Mouse (Mus musculus) intestine, postnatal 0 days (tissue): ENCODE data around the gene Uqcrh. TPM values are rescaled to one million over a fixed set of nuclear protein-coding genes. Genes with fewer than 3 reads are reported as not detected.
A peak's percentile ranks its signal among the peaks of the same experiment; 100 is the strongest.

Experiments
- ATAC-seq: fragments of 200-750 bp; cut with Nextera tagmentation; 2 replicates; pipeline ENCODE4 v1.8.0; 2017; ENCODE audit warnings: mild to moderate bottlenecking, moderate TSS enrichment, moderate library complexity
- H3K27ac ChIP-seq: fragments of 300-500 bp; sonication (generic); 2 replicates; pipeline ENCODE4 v1.5.1; 2014; ENCODE audit warnings: mild to moderate bottlenecking, low read depth, low read length, moderate library complexity
- H3K27me3 ChIP-seq: fragments of 300-500 bp; sonication (generic); replicated peaks from 2 replicates; pipeline ENCODE4 v1.6.1; 2014; ENCODE audit warnings: low read length, mixed read lengths; ENCODE audit not compliant: control insufficient read depth, insufficient read depth
- H3K36me3 ChIP-seq: fragments of 300-500 bp; sonication (generic); 2 replicates; pipeline ENCODE4 v1.6.1; 2014; ENCODE audit warnings: mild to moderate bottlenecking, moderate library complexity; ENCODE audit not compliant: control insufficient read depth, insufficient read depth
- H3K4me1 ChIP-seq: fragments of 300-500 bp; sonication (generic); replicated peaks from 2 replicates; pipeline ENCODE4 v1.6.1; 2014; ENCODE audit warnings: antibody characterized with exemption, low read length, mixed read lengths; ENCODE audit not compliant: control insufficient read depth, insufficient read depth
- H3K4me2 ChIP-seq: fragments of 300-500 bp; sonication (generic); replicated peaks from 2 replicates; pipeline ENCODE4 v1.6.1; 2014; ENCODE audit warnings: low read depth, mild to moderate bottlenecking, moderate library complexity
- H3K4me3 ChIP-seq: fragments of 300-500 bp; sonication (generic); 2 replicates; pipeline ENCODE4 v1.5.1; 2014; ENCODE audit warnings: low read depth, low read length
- H3K9ac ChIP-seq: fragments of 300-500 bp; sonication (generic); 2 replicates; pipeline ENCODE4 v1.6.1; 2014; ENCODE audit warnings: mild to moderate bottlenecking, low read depth, low read length
- H3K9me3 ChIP-seq: fragments of 300-500 bp; sonication (generic); 2 replicates; pipeline ENCODE4 v1.6.1; 2016; ENCODE audit warnings: mixed run types; ENCODE audit not compliant: control insufficient read depth
- CTCF ChIP-seq: sonication (generic); IDR thresholded peaks from 2 replicates; pipeline ENCODE4 v1.5.1; 2016; ENCODE audit warnings: low read depth, mild to moderate bottlenecking, control low read depth, antibody characterized with exemption, moderate library complexity
- WGBS: fragments of 180-500 bp; shearing (Covaris S2); extraction: QIAGEN DNeasy Blood & Tissue Kit; methylation state at CpG from one replicate; pipeline ENCODE4 v1.1.7; 2014; 5-methylcytosine and 5-hydroxymethylcytosine counted together
- polyA plus RNA-seq: library from polyadenylated mRNA; unstranded; fragments of >200 nt; fragmentation: Nextera tagmentation; extraction: Ambion mirVana; gene quantifications from 2 replicates; pipeline ENCODE4 v1.2.1, GENCODE M21; 2015

Gene Uqcrh
- polyA plus RNA-seq, 1 experiment from 2014 or later: 1,003 TPM

- peak overlapping the region; percentile 87 for H3K4me3 ChIP-seq
- peaks cover 13% of the 10 kb centered on the region for H3K36me3 ChIP-seq
- no peak for TF ChIP-seq CTCF
- peak overlapping the region; percentile 100 for H3K27ac ChIP-seq
- H3K9ac ChIP-seq: peak overlapping the region; percentile 93
- no peaks in the 10 kb centered on the region for H3K27me3 ChIP-seq
- peak overlapping the region; percentile 82 for H3K4me2 ChIP-seq
- 2% methylated on average over 37 of the region's 37 CpGs for WGBS
- peaks cover 4% of the 10 kb centered on the region for H3K4me1 ChIP-seq
- H3K9me3 ChIP-seq: no peaks in the 10 kb centered on the region
- peak; percentile 3; the same call in 1 of the 2 replicates for ATAC-seq
These were observed 1.7 kb upstream of the Uqcrh start for GRCm38 (mm10) chr4:116076369-116077231.

- Histone ChIP-seq H3K9me3 (no peaks in the 10 kb centered on the region), H3K9ac (peak overlapping the region; percentile 93), H3K36me3 (peaks cover 6% of the 10 kb centered on the region), H3K27ac (peak overlapping the region; percentile 100), H3K4me3 (peak overlapping the region; percentile 87), H3K27me3 (no peaks in the 10 kb centered on the region), H3K4me1 (peaks cover 4% of the 10 kb centered on the region), H3K4me2 (peak overlapping the region; percentile 82)
- under 1% methylated on average over 70 of the region's 77 CpGs for WGBS
- ATAC-seq: peak; percentile 66
- peak; percentile 57 for TF ChIP-seq CTCF
These were observed 929 bp upstream of the Uqcrh start for GRCm38 (mm10) chr4:116075631-116076368.

- WGBS: under 1% methylated on average over 8 of the region's 8 CpGs
- H3K4me3 ChIP-seq: peak overlapping the region; percentile 87
- peak overlapping the region; percentile 93 for H3K9ac ChIP-seq
- no peaks in the 10 kb centered on the region for H3K9me3 ChIP-seq
- no peak for ATAC-seq
- H3K27ac ChIP-seq: peak overlapping the region; percentile 86; the same call in 1 of the 2 replicates
- H3K4me2 ChIP-seq: peak overlapping the region; percentile 82
- H3K27me3 ChIP-seq: no peaks in the 10 kb centered on the region
- peaks cover 4% of the 10 kb centered on the region for H3K4me1 ChIP-seq
- TF ChIP-seq CTCF: peak; percentile 69
- H3K36me3 ChIP-seq: peaks cover 10% of the 10 kb centered on the region
These were observed 661 bp downstream of the Uqcrh start for GRCm38 (mm10) chr4:116074145-116074675.

GRCm38 (mm10) chr4:116073146-116073545, 1.7 kb downstream of the Uqcrh start:
- Histone ChIP-seq H3K9ac (no peak overlapping the region), H3K9me3 (no peaks in the 10 kb centered on the region), H3K36me3 (peaks cover 20% of the 10 kb centered on the region), H3K4me2 (peak overlapping the region; percentile 82), H3K4me1 (peaks cover 4% of the 10 kb centered on the region), H3K27ac (no peak overlapping the region), H3K4me3 (no peak overlapping the region; the same call in 1 of the 2 replicates), H3K27me3 (no peaks in the 10 kb centered on the region)
- WGBS: 50% methylated on average over 4 of the region's 4 CpGs
- peak; percentile 69 for TF ChIP-seq CTCF
- no peak for ATAC-seq

GRCm38 (mm10) chr4:116070116-116070515, 4.8 kb downstream of the Uqcrh start:
- H3K27ac ChIP-seq: no peak overlapping the region
- no peak overlapping the region for H3K9ac ChIP-seq
- H3K4me1 ChIP-seq: no peaks in the 10 kb centered on the region
- no peak for TF ChIP-seq CTCF
- no peak for ATAC-seq
- H3K9me3 ChIP-seq: no peaks in the 10 kb centered on the region
- H3K4me2 ChIP-seq: no peak overlapping the region
- whole genome bisulfite sequencing: 59% methylated on average over 6 of the region's 6 CpGs
- no peak overlapping the region for H3K4me3 ChIP-seq
- H3K27me3 ChIP-seq: no peaks in the 10 kb centered on the region
- H3K36me3 ChIP-seq: peaks cover 29% of the 10 kb centered on the region

GRCm38 (mm10) chr4:116063855-116064254, 11.0 kb downstream of the Uqcrh start:
- no peak overlapping the region for H3K4me2 ChIP-seq
- no peaks in the 10 kb centered on the region for H3K4me1 ChIP-seq
- H3K9ac ChIP-seq: no peak overlapping the region
- H3K36me3 ChIP-seq: peaks cover 16% of the 10 kb centered on the region
- TF ChIP-seq CTCF: no peak
- WGBS: 44% methylated on average over 1 of the region's 1 CpGs
- no peak overlapping the region for H3K4me3 ChIP-seq
- no peaks in the 10 kb centered on the region for H3K27me3 ChIP-seq
- no peak for ATAC-seq
- no peak overlapping the region for H3K27ac ChIP-seq
- H3K9me3 ChIP-seq: no peaks in the 10 kb centered on the region
